Mouse (Mus musculus) MEL (cell line): ENCODE data around the gene Pcbp3.

ENCODE experiments used
- ETS1 ChIP-seq: IDR thresholded peaks from 2 replicates; pipeline ENCODE4 v1.6.1; 2012; ENCODE audit warnings: low read depth, mild to moderate bottlenecking, inconsistent platforms, low read length, improper control_type of control experiment, moderate library complexity
- SIN3A ChIP-seq: IDR thresholded peaks from 2 replicates; pipeline ENCODE4 v1.6.1; 2012; ENCODE audit warnings: low read length, improper control_type of control experiment, inconsistent platforms
- USF1 ChIP-seq: IDR thresholded peaks from 2 replicates; pipeline ENCODE4 v1.6.1; 2014; ENCODE audit warnings: low read depth, mild to moderate bottlenecking, inconsistent platforms, low read length, improper control_type of control experiment, moderate library complexity

- no peak for TF ChIP-seq SIN3A
- no peak for TF ChIP-seq ETS1
- no peak for TF ChIP-seq USF1
Observed at GRCm38 (mm10) chr10:76769581-76769980, 192.1 kb downstream of the Pcbp3 start.
